In genomic region chr5:115165895-115166814, GRCm38 (mm10) we compare ENCODE assay signal across 9 mouse cellular contexts. TPM values are rescaled to one million over a fixed set of nuclear protein-coding genes. Genes with fewer than 3 reads are reported as not detected.
DNase-seq lines count a peak whose midpoint lies in the region; ATAC-seq and TF ChIP-seq lines count a peak whose summit lies in the region.
"Had no signal": no experiment of that assay in that cellular context is flagged by ENCODE, and none has a peak within 500 bp of the region (broad histone marks: within the 10 kb centered on the region; RNA-seq: fewer than 3 reads in every experiment).

No protein-coding gene starts in this region.

- no peaks in the 10 kb centered on the region for H3K27me3 ChIP-seq in heart, embryonic 11.5 days (ENCODE audit: control insufficient read depth, insufficient read depth, low read length)
- no peaks in the 10 kb centered on the region for H3K27me3 ChIP-seq in MEL (ENCODE audit: control insufficient read depth in 1 of 2, insufficient read depth in 2 of 2, low read length in 2 of 2)
- no peaks in the 10 kb centered on the region for H3K27me3 ChIP-seq in heart, embryonic 16.5 days (ENCODE audit: control insufficient read depth, insufficient read depth, low read length)
- no peaks in the 10 kb centered on the region for H3K27me3 ChIP-seq in limb, embryonic 13.5 days

- TF ChIP-seq RAD21 in MEL (IDR thresholded peaks at IDR 0.05; ENCODE audit: low read depth, low read length) = no peak

- WGBS in heart, embryonic 11.5 days (ENCODE audit: insufficient replicate concordance) = 52% methylated on average over 11 of the region's 11 CpGs
- 34% methylated on average over 11 of the region's 11 CpGs for WGBS in heart, embryonic 16.5 days
- WGBS in limb, embryonic 13.5 days = 51% methylated on average over 11 of the region's 11 CpGs

- TF ChIP-seq CTCF in MEL (IDR thresholded peaks at IDR 0.05 in 2 of 3, conservative IDR thresholded peaks at IDR 0.05 in 1 of 3; ENCODE audit: control insufficient read depth in 1 of 3, insufficient read depth in 1 of 3, low read depth in 2 of 3, low read length in 3 of 3, poor library complexity in 1 of 3, severe bottlenecking in 1 of 3) = no peak; a peak in 1 of 6 replicates

- DNase-seq in heart, adult 8-10 months (ENCODE audit: low spot score) = no peak
- peak; percentile 80 for DNase-seq in MEL (ENCODE audit: low read depth, low spot score)
- DNase-seq in frontal cortex, postnatal 25 days (ENCODE audit: low spot score in 2 of 2) = no peak
- no peak for DNase-seq in embryo, embryonic 10.5 days (ENCODE audit: low spot score)
- DNase-seq in frontal cortex, postnatal 14 days (ENCODE audit: low spot score in 2 of 2) = no peak

- H3K9me3 ChIP-seq in heart, embryonic 11.5 days (replicated peaks; ENCODE audit: control insufficient read depth, low read length) = no peaks in the 10 kb centered on the region
- no peaks in the 10 kb centered on the region for H3K9me3 ChIP-seq in MEL (replicated peaks; ENCODE audit: insufficient read depth, low read length)
- H3K9me3 ChIP-seq in heart, embryonic 16.5 days (replicated peaks; ENCODE audit: control insufficient read depth, low read length) = no peaks in the 10 kb centered on the region
- no peaks in the 10 kb centered on the region for H3K9me3 ChIP-seq in limb, embryonic 13.5 days

- H3K27ac ChIP-seq in heart, embryonic 11.5 days (ENCODE audit: low read depth, low read length) = peak overlapping the region; percentile 59; the same call in 1 of the 2 replicates
- H3K27ac ChIP-seq in MEL (ENCODE audit: control insufficient read depth, low read depth, low read length) = no peak overlapping the region
- peak overlapping the region; percentile 74 for H3K27ac ChIP-seq in heart, embryonic 16.5 days (ENCODE audit: low read length)
- peak overlapping the region; percentile 40; the same call in 1 of the 2 replicates for H3K27ac ChIP-seq in limb, embryonic 13.5 days
- H3K27ac ChIP-seq: liver, embryonic 14.5 days had no signal

- H3K9ac ChIP-seq in heart, embryonic 11.5 days (ENCODE audit: low read depth, low read length) = no peak overlapping the region; the same call in 1 of the 2 replicates
- no peak overlapping the region for H3K9ac ChIP-seq in MEL (ENCODE audit: control insufficient read depth, low read depth, low read length, poor library complexity, severe bottlenecking)
- H3K9ac ChIP-seq in heart, embryonic 16.5 days (ENCODE audit: low read length) = 0 out of 2 replicates have a peak overlapping the region, but pooled peaks have one; percentile 42
- no peak overlapping the region for H3K9ac ChIP-seq in limb, embryonic 13.5 days
- H3K9ac ChIP-seq: liver, embryonic 14.5 days had no signal

- H3K4me3 ChIP-seq in heart, embryonic 11.5 days (ENCODE audit: low read depth, low read length) = no peak overlapping the region
- no peak overlapping the region for H3K4me3 ChIP-seq in MEL (ENCODE audit: control insufficient read depth in 1 of 2, insufficient read depth in 1 of 2, low read depth in 2 of 2, low read length in 2 of 2)
- no peak overlapping the region for H3K4me3 ChIP-seq in heart, embryonic 16.5 days (ENCODE audit: low read length)
- no peak overlapping the region for H3K4me3 ChIP-seq in limb, embryonic 13.5 days

- H3K79me2 ChIP-seq in MEL (ENCODE audit: control insufficient read depth, insufficient read depth, low read length, poor library complexity) = no peaks in the 10 kb centered on the region; the same call in 1 of the 2 replicates

- TF ChIP-seq POLR2A in MEL (IDR thresholded peaks at IDR 0.05; ENCODE audit: control insufficient read depth in 1 of 2, insufficient read depth in 1 of 2, low read depth in 1 of 2, low read length in 2 of 2, poor library complexity in 1 of 2) = no peak

- no peaks in the 10 kb centered on the region for H3K36me3 ChIP-seq in heart, embryonic 11.5 days (ENCODE audit: control insufficient read depth, insufficient read depth, low read length)
- peaks cover 0 to 7% of the 10 kb centered on the region in 2 experiments; a peak in 2 of 4 replicates for H3K36me3 ChIP-seq in MEL (ENCODE audit: control insufficient read depth in 1 of 2, insufficient read depth in 2 of 2, low read length in 2 of 2)
- H3K36me3 ChIP-seq in heart, embryonic 16.5 days (ENCODE audit: control insufficient read depth, insufficient read depth) = no peaks in the 10 kb centered on the region
- no peaks in the 10 kb centered on the region for H3K36me3 ChIP-seq in limb, embryonic 13.5 days

- peaks cover 12% of the 10 kb centered on the region; the same call in 1 of the 2 replicates for H3K4me1 ChIP-seq in heart, embryonic 11.5 days (ENCODE audit: control insufficient read depth, insufficient read depth, low read length)
- peaks cover 0 to 13% of the 10 kb centered on the region in 2 experiments; a peak in 2 of 4 replicates for H3K4me1 ChIP-seq in MEL (ENCODE audit: control insufficient read depth in 1 of 2, insufficient read depth in 2 of 2, low read length in 2 of 2)
- peaks cover 21% of the 10 kb centered on the region for H3K4me1 ChIP-seq in heart, embryonic 16.5 days (ENCODE audit: control insufficient read depth, insufficient read depth, low read length)
- H3K4me1 ChIP-seq in limb, embryonic 13.5 days = peaks cover 33% of the 10 kb centered on the region

- no peak overlapping the region for H3K4me2 ChIP-seq in heart, embryonic 11.5 days
- no peak overlapping the region for H3K4me2 ChIP-seq in heart, embryonic 16.5 days (ENCODE audit: low read depth, low read length)
- no peak overlapping the region for H3K4me2 ChIP-seq in limb, embryonic 13.5 days (replicated peaks)

- no peak for ATAC-seq in heart, embryonic 11.5 days (replicated peaks; ENCODE audit: insufficient number of reproducible peaks, low FRiP score, low TSS enrichment)
- ATAC-seq in heart, embryonic 16.5 days (replicated peaks; ENCODE audit: extremely low read depth, insufficient read depth, low FRiP score) = peak; percentile 28; the same call in 1 of the 2 replicates
- no peak for ATAC-seq in limb, embryonic 13.5 days (ENCODE audit: low FRiP score, low read depth)

- TF ChIP-seq EP300 in MEL (IDR thresholded peaks at IDR 0.05; ENCODE audit: low read depth in 1 of 2, low read length in 2 of 2) = no peak

TF ChIP-seq in MEL, 35 proteins besides CTCF, POLR2A, EP300 and RAD21:
- TF ChIP-seq TBP (IDR thresholded peaks at IDR 0.05; ENCODE audit: low read depth, low read length) = no peak
- no peak for TF ChIP-seq SIN3A (IDR thresholded peaks at IDR 0.05; ENCODE audit: low read length)
- no peak for TF ChIP-seq MXI1 (IDR thresholded peaks at IDR 0.05; ENCODE audit: low read depth, low read length)
- TF ChIP-seq ETS1 (IDR thresholded peaks at IDR 0.05; ENCODE audit: low read depth, low read length) = no peak
- TF ChIP-seq MAX (IDR thresholded peaks at IDR 0.05; ENCODE audit: low read length) = no peak
- TF ChIP-seq ZMIZ1 (IDR thresholded peaks at IDR 0.05; ENCODE audit: low read depth, low read length) = no peak
- no peak for TF ChIP-seq UBTF (IDR thresholded peaks at IDR 0.05; ENCODE audit: borderline replicate concordance, insufficient read depth, low read depth, low read length)
- TF ChIP-seq MEF2A (IDR thresholded peaks at IDR 0.05; ENCODE audit: extremely low read depth, insufficient replicate concordance, low read depth, low read length, poor library complexity, severe bottlenecking) = no peak
- TF ChIP-seq BHLHE40 (IDR thresholded peaks at IDR 0.05; ENCODE audit: borderline replicate concordance, low read depth, low read length) = no peak
- TF ChIP-seq GABPA (IDR thresholded peaks at IDR 0.05; ENCODE audit: low read depth, low read length) = no peak
- TF ChIP-seq KAT2A (conservative IDR thresholded peaks at IDR 0.05; ENCODE audit: low read depth, low read length) = no peak

RNA-seq across cellular contexts. Expression of gene Mlec, which starts 8.2 kb away (rescaled TPM):
- polyA plus RNA-seq in heart, embryonic 11.5 days (2014; fragmentation: Nextera tagmentation; extraction: Ambion mirVana) = 68.9 and 77.8 TPM in 2 replicates
- 10 to 100 TPM; 75.2 to 88.5 (median 78.8) TPM for total RNA-seq in heart, adult 8-10 months (2022)
- total RNA-seq in MEL (2012; rRNA removed) = 146 and 167 TPM in 2 replicates
- polyA plus RNA-seq in MEL (2012; ENCODE audit: insufficient read depth in 1 of 2, insufficient read length in 2 of 2, low read depth in 1 of 2, low replicate concordance in 2 of 2, missing spikeins in 1 of 2) = 100 to 1,000 TPM in 1 of 2 experiments, not detected in 1; 156 TPM
- polyA plus RNA-seq in heart, embryonic 16.5 days (2015; fragmentation: Nextera tagmentation; extraction: Ambion mirVana) = 50.7 and 55.8 TPM in 2 replicates
- 66.1 and 78.1 TPM in 2 replicates for polyA plus RNA-seq in limb, embryonic 13.5 days (2015; fragmentation: Nextera tagmentation; extraction: Ambion mirVana)

RNA-seq across cellular contexts. Expression of gene Cabp1, which starts 28.0 kb away (rescaled TPM):
- polyA plus RNA-seq in heart, embryonic 11.5 days (2014; fragmentation: Nextera tagmentation; extraction: Ambion mirVana) = 0.63 and 1.3 TPM in 2 replicates
- total RNA-seq in heart, adult 8-10 months (2022) = 1 to 10 TPM; 1.7 to 2.6 (median 1.9) TPM
- 0.35 and 0.52 TPM in 2 replicates for total RNA-seq in MEL (2012; rRNA removed)
- 1 to 10 TPM in 1 of 2 experiments, not detected in 1; 1.7 TPM for polyA plus RNA-seq in MEL (2012; ENCODE audit: insufficient read depth in 1 of 2, insufficient read length in 2 of 2, low read depth in 1 of 2, low replicate concordance in 2 of 2, missing spikeins in 1 of 2)
- polyA plus RNA-seq in heart, embryonic 16.5 days (2015; fragmentation: Nextera tagmentation; extraction: Ambion mirVana) = 0.51 and 1.1 TPM in 2 replicates
- polyA plus RNA-seq in limb, embryonic 13.5 days (2015; fragmentation: Nextera tagmentation; extraction: Ambion mirVana) = 0.75 and 0.91 TPM in 2 replicates

RNA-seq across cellular contexts. Expression of gene Unc119b, which starts 31.4 kb away (rescaled TPM):
- polyA plus RNA-seq in heart, embryonic 11.5 days (2014; fragmentation: Nextera tagmentation; extraction: Ambion mirVana) = 18.9 and 21.6 TPM in 2 replicates
- 10 to 100 TPM; 11.8 to 18.5 (median 14.5) TPM for total RNA-seq in heart, adult 8-10 months (2022)
- 15.8 and 18.6 TPM in 2 replicates for total RNA-seq in MEL (2012; rRNA removed)
- polyA plus RNA-seq in MEL (2012; ENCODE audit: insufficient read depth in 1 of 2, insufficient read length in 2 of 2, low read depth in 1 of 2, low replicate concordance in 2 of 2, missing spikeins in 1 of 2) = 10 to 100 TPM in 1 of 2 experiments, not detected in 1; 25.7 TPM
- 20.7 and 22.6 TPM in 2 replicates for polyA plus RNA-seq in heart, embryonic 16.5 days (2015; fragmentation: Nextera tagmentation; extraction: Ambion mirVana)
- polyA plus RNA-seq in limb, embryonic 13.5 days (2015; fragmentation: Nextera tagmentation; extraction: Ambion mirVana) = 45.5 and 47.1 TPM in 2 replicates

RNA-seq across cellular contexts. Expression of gene Acads, which starts 47.0 kb away (rescaled TPM):
- polyA plus RNA-seq in heart, embryonic 11.5 days (2014; fragmentation: Nextera tagmentation; extraction: Ambion mirVana) = 45.5 and 75.6 TPM in 2 replicates
- total RNA-seq in heart, adult 8-10 months (2022) = 100 to 1,000 TPM; 225 to 279 (median 244) TPM
- 31.9 and 35.0 TPM in 2 replicates for total RNA-seq in MEL (2012; rRNA removed)
- polyA plus RNA-seq in MEL (2012; ENCODE audit: insufficient read depth in 1 of 2, insufficient read length in 2 of 2, low read depth in 1 of 2, low replicate concordance in 2 of 2, missing spikeins in 1 of 2) = 10 to 100 TPM in 1 of 2 experiments, not detected in 1; 56.5 TPM
- 140 and 143 TPM in 2 replicates for polyA plus RNA-seq in heart, embryonic 16.5 days (2015; fragmentation: Nextera tagmentation; extraction: Ambion mirVana)
- polyA plus RNA-seq in limb, embryonic 13.5 days (2015; fragmentation: Nextera tagmentation; extraction: Ambion mirVana) = 56.5 and 56.9 TPM in 2 replicates
